Mouse (Mus musculus) megakaryocyte-erythroid progenitor cell, adult 5 weeks (primary cell): ENCODE measurements around the gene Klra17. TPM values are rescaled to one million over a fixed set of nuclear protein-coding genes. Genes with fewer than 3 reads are reported as not detected.

Experiments used
- polyA plus RNA-seq: library from polyadenylated mRNA; stranded (reverse); fragments of >175 nt; gene quantifications from 2 replicates; pipeline ENCODE4 v1.2.3, GENCODE M21; 2012

The Klra17 gene
- polyA plus RNA-seq: 0.07 TPM in 1 of 2 replicates, not detected in the other

DNA sequence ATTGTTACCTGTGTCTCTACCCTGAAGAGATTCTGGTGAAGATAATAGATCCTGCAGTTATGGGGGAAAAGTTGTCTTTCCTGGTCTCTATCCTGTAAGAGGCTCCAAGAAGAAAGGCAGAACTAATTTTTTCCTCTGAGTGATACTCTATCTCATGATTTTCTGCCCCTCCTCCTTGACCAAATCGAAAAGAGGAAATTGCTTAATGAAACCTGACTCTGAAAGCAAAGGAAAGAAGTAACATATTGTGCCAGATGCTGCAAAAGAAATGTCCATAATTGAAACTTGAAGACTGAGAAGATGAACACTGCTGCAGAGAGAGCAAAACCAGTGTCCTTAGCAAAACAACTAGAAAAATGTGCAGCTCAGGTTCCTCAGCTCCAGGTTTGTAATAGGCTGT lies at the start of gene Klra17:
TSS of gene Klra17 (minus strand) at position 124 of the 400 bp plus-strand sequence.

DNA sequence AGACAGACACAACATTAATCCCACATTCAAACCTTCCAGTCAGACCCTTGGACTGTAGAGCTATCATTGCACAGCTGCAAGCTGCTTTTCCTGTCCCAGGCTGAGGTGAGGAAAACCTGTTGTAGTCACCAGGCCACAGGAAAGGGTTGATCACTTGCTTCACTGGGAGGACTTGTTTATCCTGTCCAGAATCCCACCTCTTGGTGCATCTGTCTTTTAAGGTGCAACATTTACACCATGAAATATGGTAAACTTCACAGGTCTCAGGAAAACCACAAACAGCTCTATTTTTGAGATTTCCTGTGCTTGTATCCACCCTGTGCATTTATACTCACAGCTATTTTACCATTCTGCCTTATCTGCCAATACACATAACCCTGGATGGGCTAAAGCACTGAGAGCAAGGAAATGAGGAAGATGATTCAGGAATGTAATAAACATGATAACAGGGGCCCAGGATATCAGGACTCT lies 41.0 kb upstream of the Klra17 start, which contains the start of gene Klra5:
TSS of gene Klra5 (minus strand) at position 175 of the 471 bp plus-strand sequence.

DNA sequence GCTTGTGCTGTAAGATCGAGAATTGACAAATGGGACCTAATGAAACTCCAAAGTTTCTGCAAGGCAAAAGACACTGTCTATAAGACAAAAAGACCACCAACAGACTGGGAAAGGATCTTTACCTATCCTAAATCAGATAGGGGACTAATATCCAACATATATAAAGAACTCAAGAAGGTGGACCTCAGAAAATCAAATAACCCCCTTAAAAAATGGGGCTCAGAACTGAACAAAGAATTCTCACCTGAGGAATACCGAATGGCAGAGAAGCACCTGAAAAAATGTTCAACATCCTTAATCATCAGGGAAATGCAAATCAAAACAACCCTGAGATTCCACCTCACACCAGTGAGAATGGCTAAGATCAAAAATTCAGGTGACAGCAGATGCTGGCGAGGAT lies 14.1 kb downstream of the Klra17 start, which contains the start of gene Gm17631:
TSS of gene Gm17631 (plus strand) at position 301 of the 400 bp plus-strand sequence.

DNA sequence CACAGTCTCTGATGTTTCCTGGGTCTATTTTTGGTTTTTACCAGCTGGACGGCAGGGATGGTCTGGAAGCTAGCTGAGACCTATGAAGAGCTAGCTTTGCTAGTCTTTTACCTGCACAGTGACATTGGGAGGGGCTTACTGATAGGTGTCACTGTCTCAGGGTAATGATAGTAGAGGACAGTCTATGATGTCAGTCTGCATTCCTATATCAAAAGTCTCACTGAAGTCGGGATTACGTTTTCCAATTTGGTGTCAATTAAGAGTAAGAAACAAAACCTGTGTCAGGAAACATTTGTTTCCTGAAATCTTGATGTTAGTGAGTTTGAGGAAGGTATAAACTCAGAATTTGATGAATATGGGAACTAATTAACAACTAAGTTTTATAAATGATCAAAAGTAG lies 92.3 kb downstream of the Klra17 start, which contains the start of gene Gm156:
TSS of gene Gm156 (minus strand) at position 101 of the 400 bp plus-strand sequence.

Other genes starting within 250 kb of the Klra17 start
- gene Klrc3, start 233.3 kb downstream of the Klra17 start, polyA plus RNA-seq: 0.24 TPM in 1 of 2 replicates, not detected in the other
- gene Klrc2, start 216.0 kb downstream of the Klra17 start, polyA plus RNA-seq: 0.11 TPM in 1 of 2 replicates, not detected in the other
- gene Klrc1, start 197.7 kb downstream of the Klra17 start, polyA plus RNA-seq: 0.23 and 1.00 TPM in 2 replicates
- gene Klri1, start 159.5 kb downstream of the Klra17 start, polyA plus RNA-seq: not detected in 2 replicates
- gene Klri2, start 136.2 kb downstream of the Klra17 start, polyA plus RNA-seq: 0.01 and 0.03 TPM in 2 replicates
- gene Gm156, start 92.4 kb downstream of the Klra17 start, polyA plus RNA-seq: not detected in 2 replicates
- gene Gm17631, start 14.0 kb downstream of the Klra17 start, polyA plus RNA-seq: not detected in 2 replicates
- gene Klra5, start 41.0 kb upstream of the Klra17 start, polyA plus RNA-seq: not detected in 2 replicates
- not detected in 2 replicates for gene Klra6, start 150.3 kb upstream of the Klra17 start, polyA plus RNA-seq
- gene Klra4, start 190.6 kb upstream of the Klra17 start, polyA plus RNA-seq: 0.06 TPM in 1 of 2 replicates, not detected in the other